26 mouse cellular contexts compared by ENCODE assay signal in the genomic region with DNA sequence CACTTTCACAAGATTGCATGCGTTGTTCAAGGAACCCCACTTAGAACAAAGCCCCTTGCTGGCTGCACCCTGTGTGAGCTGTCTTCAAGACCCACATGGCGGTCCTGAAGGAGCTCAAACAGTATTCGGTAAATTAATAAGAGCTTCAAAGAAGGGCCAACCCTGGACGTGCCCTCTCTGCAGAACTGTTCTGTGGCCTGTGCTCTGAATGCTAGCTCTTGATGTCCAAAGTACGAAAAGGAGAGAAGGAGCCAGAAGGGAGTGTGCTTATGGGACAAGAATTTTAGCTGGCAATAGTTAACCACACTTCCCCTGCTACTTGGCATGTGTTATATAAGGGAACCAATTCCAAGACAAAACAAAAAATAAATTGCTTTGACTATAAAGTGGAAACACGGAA.
A peak's percentile ranks its signal among the peaks of the same experiment; 100 is the strongest.
DNase-seq lines count a peak whose midpoint lies in the region; ATAC-seq lines count a peak whose summit lies in the region.
"Had no signal": no experiment of that assay in that cellular context is flagged by ENCODE, and none has a peak within 500 bp of the region (broad histone marks: within the 10 kb centered on the region; RNA-seq: fewer than 3 reads in every experiment).

No protein-coding gene starts in this region.

- no peak overlapping the region for H3K9ac ChIP-seq in embryonic facial prominence, embryonic 13.5 days
- no peak overlapping the region for H3K9ac ChIP-seq in forebrain, embryonic 13.5 days
- H3K9ac ChIP-seq: forebrain, embryonic 12.5 days; heart, embryonic 12.5 days; midbrain, embryonic 15.5 days; neural tube, embryonic 13.5 days; stomach, embryonic 15.5 days had no signal

- H3K36me3 ChIP-seq in embryonic facial prominence, embryonic 13.5 days = no peaks in the 10 kb centered on the region
- H3K36me3 ChIP-seq in embryonic facial prominence, embryonic 10.5 days (replicated peaks) = no peaks in the 10 kb centered on the region
- H3K36me3 ChIP-seq in forebrain, embryonic 13.5 days (ENCODE audit: poor library complexity, severe bottlenecking) = no peaks in the 10 kb centered on the region
- H3K36me3 ChIP-seq: forebrain, embryonic 12.5 days; heart, embryonic 12.5 days; midbrain, embryonic 15.5 days; neural tube, embryonic 13.5 days; stomach, embryonic 15.5 days had no signal

- H3K27me3 ChIP-seq in embryonic facial prominence, embryonic 13.5 days = no peaks in the 10 kb centered on the region
- H3K27me3 ChIP-seq in embryonic facial prominence, embryonic 10.5 days (replicated peaks; ENCODE audit: low read depth, poor library complexity, severe bottlenecking) = no peaks in the 10 kb centered on the region
- no peaks in the 10 kb centered on the region for H3K27me3 ChIP-seq in forebrain, embryonic 13.5 days
- H3K27me3 ChIP-seq: forebrain, embryonic 12.5 days; heart, embryonic 12.5 days; midbrain, embryonic 15.5 days; neural tube, embryonic 13.5 days; stomach, embryonic 15.5 days had no signal

- DNase-seq in embryonic facial prominence, embryonic 10.5 days (ENCODE audit: low spot score) = no peak
- peak; percentile 1 for DNase-seq in layer of hippocampus, adult 11-12 months (ENCODE audit: low spot score)
- DNase-seq in layer of hippocampus, postnatal 14 days (ENCODE audit: low spot score in 2 of 2) = no peak
- peak; percentile 28 for DNase-seq in kidney, postnatal 10 days
- peak; percentile 27 for DNase-seq in skeletal muscle tissue, adult 2 months (ENCODE audit: low read depth, low spot score)
- DNase-seq in cerebellum, postnatal 10 days = no peak
- DNase-seq: adrenal gland, postnatal 14 days; cerebellum, adult 8-10 months; gastrocnemius, postnatal 10 days; heart, postnatal 10 days; liver; retina, postnatal 1 day; right cerebral cortex, postnatal 25 days; thymus, postnatal 36 days had no signal

- H3K4me2 ChIP-seq in embryonic facial prominence, embryonic 13.5 days = no peak overlapping the region
- H3K4me2 ChIP-seq in forebrain, embryonic 13.5 days = no peak overlapping the region
- H3K4me2 ChIP-seq: forebrain, embryonic 12.5 days; heart, embryonic 12.5 days; midbrain, embryonic 15.5 days; neural tube, embryonic 13.5 days; stomach, embryonic 15.5 days had no signal

- no peak for ATAC-seq in embryonic facial prominence, embryonic 13.5 days (ENCODE audit: insufficient number of reproducible peaks, insufficient read depth, low FRiP score, low TSS enrichment, low read depth)
- ATAC-seq in forebrain, embryonic 13.5 days = no peak
- ATAC-seq: hindbrain, postnatal 0 days; intestine, embryonic 16.5 days; midbrain, embryonic 15.5 days had no signal

- no peak overlapping the region for H3K4me3 ChIP-seq in embryonic facial prominence, embryonic 13.5 days
- H3K4me3 ChIP-seq in embryonic facial prominence, embryonic 10.5 days = no peak overlapping the region
- no peak overlapping the region for H3K4me3 ChIP-seq in forebrain, embryonic 13.5 days
- H3K4me3 ChIP-seq: erythroblast, embryonic 14.5 days; forebrain, embryonic 12.5 days; heart, embryonic 12.5 days; midbrain, embryonic 15.5 days; myocyte; neural tube, embryonic 13.5 days; stomach, embryonic 15.5 days had no signal

- peak overlapping the region; percentile 62 for H3K27ac ChIP-seq in embryonic facial prominence, embryonic 13.5 days
- H3K27ac ChIP-seq in embryonic facial prominence, embryonic 10.5 days (replicated peaks) = no peak overlapping the region
- no peak overlapping the region for H3K27ac ChIP-seq in forebrain, embryonic 13.5 days
- H3K27ac ChIP-seq: forebrain, embryonic 12.5 days; hindbrain, postnatal 0 days; macrophage; midbrain, embryonic 15.5 days; neural tube, embryonic 13.5 days; stomach, embryonic 15.5 days had no signal

- 61% methylated on average over 6 of the region's 6 CpGs for WGBS in embryonic facial prominence, embryonic 13.5 days
- WGBS in embryonic facial prominence, embryonic 10.5 days = 90% methylated on average over 6 of the region's 6 CpGs
- 89% methylated on average over 6 of the region's 6 CpGs for WGBS in forebrain, embryonic 13.5 days

- H3K9me3 ChIP-seq in embryonic facial prominence, embryonic 13.5 days = no peaks in the 10 kb centered on the region
- H3K9me3 ChIP-seq in embryonic facial prominence, embryonic 10.5 days = peaks cover 3% of the 10 kb centered on the region; the same call in 1 of the 2 replicates
- H3K9me3 ChIP-seq in forebrain, embryonic 13.5 days (replicated peaks) = no peaks in the 10 kb centered on the region
- H3K9me3 ChIP-seq: forebrain, embryonic 12.5 days; midbrain, embryonic 15.5 days; neural tube, embryonic 13.5 days; stomach, embryonic 15.5 days had no signal

- peaks cover 26% of the 10 kb centered on the region for H3K4me1 ChIP-seq in embryonic facial prominence, embryonic 13.5 days
- no peaks in the 10 kb centered on the region for H3K4me1 ChIP-seq in embryonic facial prominence, embryonic 10.5 days
- H3K4me1 ChIP-seq in forebrain, embryonic 13.5 days = no peaks in the 10 kb centered on the region
- H3K4me1 ChIP-seq: forebrain, embryonic 12.5 days; heart, embryonic 12.5 days; midbrain, embryonic 15.5 days; neural tube, embryonic 13.5 days; stomach, embryonic 15.5 days had no signal

Comparison
In these comparisons a context has a peak if more than half of its experiments do, and no peak if none do; other contexts are left out.
1. DNase-seq: peak in layer of hippocampus, adult 11-12 months (single experiment), kidney, postnatal 10 days (single experiment) and skeletal muscle tissue, adult 2 months (single experiment); none in embryonic facial prominence, embryonic 10.5 days (single experiment), layer of hippocampus, postnatal 14 days (0 of 2) and cerebellum, postnatal 10 days (0 of 2).